In the genomic region with DNA sequence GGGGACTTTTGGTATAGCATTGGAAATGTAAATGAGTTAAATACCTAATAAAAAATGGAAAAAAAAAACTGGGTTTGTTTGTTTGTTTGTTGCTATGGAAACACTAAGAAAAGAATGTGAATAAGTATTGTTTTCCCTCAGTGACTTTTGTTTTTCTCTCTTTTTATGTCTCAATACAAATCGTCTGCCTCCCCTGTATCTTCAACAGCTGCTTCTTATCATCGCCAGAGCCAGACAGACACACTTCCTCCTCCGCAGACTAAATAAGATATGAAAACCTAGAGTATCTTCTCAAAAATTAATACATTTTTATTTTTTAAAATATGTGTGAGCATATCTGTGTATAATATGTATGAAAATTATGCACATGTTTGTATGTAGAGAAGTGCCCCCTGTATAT, we compare ENCODE assay signal across 25 mouse cellular contexts.
DNase-seq lines count a peak whose midpoint lies in the region; ATAC-seq and TF ChIP-seq lines count a peak whose summit lies in the region.
"Had no signal": no experiment of that assay in that cellular context is flagged by ENCODE, and none has a peak within 500 bp of the region (broad histone marks: within the 10 kb centered on the region; RNA-seq: fewer than 3 reads in every experiment).

No protein-coding gene starts in this region.

- no peaks in the 10 kb centered on the region for H3K27me3 ChIP-seq in kidney, postnatal 0 days (ENCODE audit: insufficient read depth, low read length)
- H3K27me3 ChIP-seq in lung, embryonic 14.5 days (ENCODE audit: insufficient read depth, low read length) = no peaks in the 10 kb centered on the region
- no peaks in the 10 kb centered on the region for H3K27me3 ChIP-seq in lung, postnatal 0 days (replicated peaks; ENCODE audit: insufficient read depth, low read length)
- H3K27me3 ChIP-seq: CH12.LX; embryonic facial prominence, embryonic 12.5 days; forebrain, embryonic 13.5 days; Patski had no signal

- H3K36me3 ChIP-seq in kidney, postnatal 0 days (ENCODE audit: insufficient read depth, low read length) = no peaks in the 10 kb centered on the region
- H3K36me3 ChIP-seq in lung, embryonic 14.5 days (ENCODE audit: insufficient read depth) = no peaks in the 10 kb centered on the region
- H3K36me3 ChIP-seq in lung, postnatal 0 days (ENCODE audit: insufficient read depth, low read length) = no peaks in the 10 kb centered on the region
- H3K36me3 ChIP-seq: embryonic facial prominence, embryonic 10.5 days; embryonic facial prominence, embryonic 12.5 days; G1E had no signal

- H3K4me2 ChIP-seq in kidney, postnatal 0 days (ENCODE audit: low read length) = no peak overlapping the region
- H3K4me2 ChIP-seq in lung, embryonic 14.5 days = no peak overlapping the region
- H3K4me2 ChIP-seq in lung, postnatal 0 days (replicated peaks; ENCODE audit: low read depth, low read length) = no peak overlapping the region
- H3K4me2 ChIP-seq: embryonic facial prominence, embryonic 12.5 days; forebrain, embryonic 13.5 days had no signal

- no peaks in the 10 kb centered on the region for H3K4me1 ChIP-seq in kidney, postnatal 0 days (replicated peaks; ENCODE audit: insufficient read depth, low read length)
- no peaks in the 10 kb centered on the region for H3K4me1 ChIP-seq in lung, embryonic 14.5 days (ENCODE audit: insufficient read depth)
- H3K4me1 ChIP-seq in lung, postnatal 0 days (ENCODE audit: insufficient read depth, low read depth, low read length) = no peaks in the 10 kb centered on the region
- H3K4me1 ChIP-seq in lung, adult 2 months (ENCODE audit: control insufficient read depth, insufficient read depth, low read length) = no peaks in the 10 kb centered on the region
- H3K4me1 ChIP-seq: embryonic facial prominence, embryonic 12.5 days had no signal

- WGBS in kidney, postnatal 0 days = 49% methylated on average over 3 of the region's 3 CpGs
- WGBS in lung, embryonic 14.5 days = 42% methylated on average over 3 of the region's 3 CpGs
- 63% methylated on average over 3 of the region's 3 CpGs for WGBS in lung, postnatal 0 days
- WGBS in lung, adult 2 months = 63% methylated on average over 3 of the region's 3 CpGs

- no peak for TF ChIP-seq EP300 in lung, postnatal 0 days (IDR thresholded peaks at IDR 0.05)

- TF ChIP-seq POLR2A in lung, adult 2 months (IDR thresholded peaks at IDR 0.05; ENCODE audit: borderline replicate concordance, extremely low read depth, low read depth, low read length) = no peak

- no peak for ATAC-seq in kidney, postnatal 0 days (replicated peaks; ENCODE audit: low FRiP score, low read depth)
- no peak for ATAC-seq in lung, embryonic 14.5 days (ENCODE audit: insufficient read depth)
- ATAC-seq in lung, postnatal 0 days = no peak
- ATAC-seq: activated CD4-positive, CD25-positive, alpha-beta regulatory T cell, adult 4 months; CD4-positive, CD25-positive, alpha-beta regulatory T cell, adult 4 months; forebrain, embryonic 13.5 days; Patski had no signal

- TF ChIP-seq CTCF in kidney, postnatal 0 days (IDR thresholded peaks at IDR 0.05; ENCODE audit: low read depth) = no peak
- TF ChIP-seq CTCF in lung, embryonic 14.5 days (IDR thresholded peaks at IDR 0.05; ENCODE audit: low read depth) = no peak
- no peak for TF ChIP-seq CTCF in lung, postnatal 0 days (IDR thresholded peaks at IDR 0.05)
- no peak for TF ChIP-seq CTCF in lung, adult 2 months (IDR thresholded peaks at IDR 0.05; ENCODE audit: insufficient read depth, low read length)

- H3K9ac ChIP-seq in kidney, postnatal 0 days (ENCODE audit: low read depth, low read length) = no peak overlapping the region
- H3K9ac ChIP-seq in lung, embryonic 14.5 days = no peak overlapping the region
- H3K9ac ChIP-seq in lung, postnatal 0 days (replicated peaks; ENCODE audit: low read depth) = no peak overlapping the region
- H3K9ac ChIP-seq: embryonic facial prominence, embryonic 12.5 days; forebrain, embryonic 13.5 days had no signal

- H3K4me3 ChIP-seq in kidney, postnatal 0 days (replicated peaks; ENCODE audit: low read depth, low read length) = no peak overlapping the region
- no peak overlapping the region for H3K4me3 ChIP-seq in lung, embryonic 14.5 days (ENCODE audit: low read depth, low read length)
- H3K4me3 ChIP-seq in lung, postnatal 0 days (ENCODE audit: low read depth, low read length) = no peak overlapping the region
- no peak overlapping the region for H3K4me3 ChIP-seq in lung, adult 2 months (replicated peaks; ENCODE audit: extremely low read depth, low read depth, low read length)
- H3K4me3 ChIP-seq: embryonic facial prominence, embryonic 10.5 days; embryonic facial prominence, embryonic 12.5 days; forebrain, embryonic 13.5 days had no signal

- peak; percentile 41 for DNase-seq in kidney, postnatal 0 days (ENCODE audit: low spot score)
- no peak for DNase-seq in kidney, adult 8-10 months
- peak; percentile 60 for DNase-seq in lung, embryonic 14.5 days
- no peak for DNase-seq in lung, adult 18-20 months
- peak; percentile 64 for DNase-seq in lung, postnatal 0 days (ENCODE audit: low spot score)
- DNase-seq in lung, adult 2 months = no peak
- peak; percentile 17 for DNase-seq in lung, postnatal 36 days
- DNase-seq in lung, postnatal 10 days = no peak
- DNase-seq: adrenal gland, adult 8-10 months; adrenal gland, postnatal 14 days; adrenal gland, postnatal 36 days; B cell, adult 2 months; cerebellum, adult 11-12 months; cerebellum, adult 2 months; cerebellum, adult 9-10 months; cerebellum, postnatal 10 days; cerebellum, postnatal 25 days had no signal

- no peak overlapping the region for H3K27ac ChIP-seq in kidney, postnatal 0 days
- H3K27ac ChIP-seq in lung, embryonic 14.5 days (ENCODE audit: low read depth) = no peak overlapping the region
- no peak overlapping the region for H3K27ac ChIP-seq in lung, postnatal 0 days (ENCODE audit: low read length)
- H3K27ac ChIP-seq: embryonic facial prominence, embryonic 10.5 days; embryonic facial prominence, embryonic 12.5 days; forebrain, embryonic 13.5 days had no signal

- H3K9me3 ChIP-seq in kidney, postnatal 0 days (replicated peaks; ENCODE audit: low read length) = no peaks in the 10 kb centered on the region; the same call in 1 of the 2 replicates
- H3K9me3 ChIP-seq in lung, embryonic 14.5 days (ENCODE audit: low read depth, low read length) = peaks cover 5% of the 10 kb centered on the region; the same call in 1 of the 2 replicates
- no peaks in the 10 kb centered on the region for H3K9me3 ChIP-seq in lung, postnatal 0 days (ENCODE audit: low read length)
- H3K9me3 ChIP-seq: embryonic facial prominence, embryonic 10.5 days; embryonic facial prominence, embryonic 12.5 days; forebrain, embryonic 13.5 days had no signal

Comparison
In these comparisons a context has a peak if more than half of its experiments do, and no peak if none do; other contexts are left out.
1. DNase-seq: peak in kidney, postnatal 0 days (single experiment), lung, embryonic 14.5 days (single experiment), lung, postnatal 0 days (single experiment) and lung, postnatal 36 days (single experiment); none in kidney, adult 8-10 months (0 of 2), lung, adult 18-20 months (0 of 2), lung, adult 2 months (single experiment) and lung, postnatal 10 days (single experiment).